Mouse (Mus musculus): ENCODE data around the gene Txlna. TPM values are rescaled to one million over a fixed set of nuclear protein-coding genes. Genes with fewer than 3 reads are reported as not detected.

The Txlna gene
- polyA plus RNA-seq, 2 experiments, result 80.3 to 108 TPM

DNA sequence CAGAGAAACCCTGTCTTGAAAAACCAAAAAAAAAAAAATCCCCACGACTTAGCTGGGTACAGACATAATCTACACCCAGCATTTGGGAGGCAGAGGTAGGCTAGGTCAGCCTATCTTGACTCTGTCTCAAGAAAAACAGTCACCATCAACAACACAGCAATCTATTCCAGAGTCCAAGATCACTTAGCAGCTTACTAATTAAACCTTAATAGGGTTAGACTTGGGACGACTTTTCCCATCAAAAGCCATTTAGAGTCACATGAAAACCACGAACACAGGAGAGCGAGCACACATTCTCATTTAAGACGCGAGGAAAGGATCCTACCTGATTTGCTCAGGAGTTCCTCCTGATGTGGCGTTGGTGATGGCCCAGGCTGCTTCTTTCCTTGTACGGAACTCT is 9.5 kb upstream of the Txlna start:
- no peak for TF ChIP-seq POLR2A (IDR thresholded peaks at IDR 0.05; ENCODE audit: borderline replicate concordance, extremely low read depth, insufficient read depth, insufficient read length)
- H3K4me2 ChIP-seq (replicated peaks; ENCODE audit: low read depth, low read length, severe bottlenecking), result no peak overlapping the region
- H3K9ac ChIP-seq (ENCODE audit: low read depth, low read length, severe bottlenecking), result no peak overlapping the region
- H3K36me3 ChIP-seq (ENCODE audit: control insufficient read depth, insufficient read depth, low read length), result peaks cover 96% of the 10 kb centered on the region
- H3K4me3 ChIP-seq (replicated peaks; ENCODE audit: low read length), result no peak overlapping the region
- H3K27me3 ChIP-seq (ENCODE audit: control insufficient read depth, insufficient read depth, low read length), result no peaks in the 10 kb centered on the region
- H3K27ac ChIP-seq (replicated peaks; ENCODE audit: low read depth, low read length), result no peak overlapping the region
- DNase-seq (ENCODE audit: low spot score), result no peak
- H3K4me1 ChIP-seq (ENCODE audit: control insufficient read depth, insufficient read depth, low read length), result no peaks in the 10 kb centered on the region
- no peak for ATAC-seq (ENCODE audit: low FRiP score, low read depth)
- no peaks in the 10 kb centered on the region for H3K9me3 ChIP-seq (ENCODE audit: control insufficient read depth, low read length)
- 95% methylated on average over 8 of the region's 8 CpGs for WGBS

DNA sequence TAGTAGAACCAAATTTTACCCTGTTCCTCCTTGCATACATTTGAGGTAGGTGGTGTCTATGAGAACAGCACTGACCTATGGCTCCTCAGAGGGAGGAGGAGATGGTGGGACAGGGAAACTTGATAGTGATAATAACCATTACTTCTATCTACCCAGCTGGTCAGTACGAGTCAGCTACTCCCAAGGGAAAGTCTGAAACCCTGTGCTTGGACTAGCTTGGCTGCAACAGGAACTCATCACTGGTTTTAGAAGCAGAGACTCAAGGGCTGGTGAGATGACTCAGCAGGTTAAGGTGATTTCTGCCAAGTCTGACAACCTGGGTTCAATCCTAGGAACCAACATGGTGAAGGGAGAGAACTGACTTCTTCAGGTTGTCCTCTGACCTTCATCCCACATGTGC is 7.8 kb upstream of the Txlna start:
- Histone ChIP-seq H3K36me3 (ENCODE audit: control insufficient read depth, insufficient read depth, low read length) (peaks cover 88% of the 10 kb centered on the region), H3K27me3 (ENCODE audit: control insufficient read depth, insufficient read depth, low read length) (no peaks in the 10 kb centered on the region), H3K4me3 (replicated peaks; ENCODE audit: low read length) (no peak overlapping the region), H3K9ac (ENCODE audit: low read depth, low read length, severe bottlenecking) (no peak overlapping the region), H3K4me1 (ENCODE audit: control insufficient read depth, insufficient read depth, low read length) (no peaks in the 10 kb centered on the region), H3K9me3 (ENCODE audit: control insufficient read depth, low read length) (no peaks in the 10 kb centered on the region), H3K27ac (replicated peaks; ENCODE audit: low read depth, low read length) (no peak overlapping the region), H3K4me2 (replicated peaks; ENCODE audit: low read depth, low read length, severe bottlenecking) (no peak overlapping the region)
- DNase-seq (ENCODE audit: low spot score) (no peak), ATAC-seq (ENCODE audit: low FRiP score, low read depth) (no peak)
- TF ChIP-seq POLR2A (IDR thresholded peaks at IDR 0.05; ENCODE audit: borderline replicate concordance, extremely low read depth, insufficient read depth, insufficient read length), result no peak
- WGBS, result 79% methylated on average over 1 of the region's 1 CpGs

DNA sequence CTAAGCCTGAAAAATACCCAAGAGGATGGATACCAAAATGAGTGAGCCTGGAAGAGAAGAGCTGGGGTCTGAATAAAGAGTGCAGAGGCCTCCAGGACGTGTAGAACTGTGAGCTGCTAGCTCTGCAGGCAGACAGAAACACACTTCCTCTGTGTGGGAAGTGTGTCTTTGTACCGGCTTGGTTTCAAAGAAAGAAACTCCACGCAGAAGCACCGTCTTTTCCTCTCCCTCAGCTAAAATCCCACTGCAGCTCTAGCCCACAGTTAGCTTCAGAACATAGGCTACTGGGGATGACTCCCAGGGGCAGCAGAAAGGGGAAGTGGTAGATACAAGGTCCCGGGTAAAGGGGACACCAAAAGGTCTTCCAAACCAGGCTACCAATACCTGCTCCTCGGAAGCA is 4.3 kb upstream of the Txlna start:
- Histone ChIP-seq H3K27ac (replicated peaks; ENCODE audit: low read depth, low read length) (no peak overlapping the region), H3K36me3 (ENCODE audit: control insufficient read depth, insufficient read depth, low read length) (peaks cover 57% of the 10 kb centered on the region), H3K4me2 (replicated peaks; ENCODE audit: low read depth, low read length, severe bottlenecking) (no peak overlapping the region), H3K9ac (ENCODE audit: low read depth, low read length, severe bottlenecking) (no peak overlapping the region), H3K4me1 (ENCODE audit: control insufficient read depth, insufficient read depth, low read length) (peaks cover 6% of the 10 kb centered on the region), H3K27me3 (ENCODE audit: control insufficient read depth, insufficient read depth, low read length) (no peaks in the 10 kb centered on the region), H3K9me3 (ENCODE audit: control insufficient read depth, low read length) (no peaks in the 10 kb centered on the region), H3K4me3 (replicated peaks; ENCODE audit: low read length) (no peak overlapping the region)
- no peak for DNase-seq (ENCODE audit: low spot score)
- WGBS, result 93% methylated on average over 6 of the region's 6 CpGs
- no peak for ATAC-seq (ENCODE audit: low FRiP score, low read depth)
- TF ChIP-seq POLR2A (IDR thresholded peaks at IDR 0.05; ENCODE audit: borderline replicate concordance, extremely low read depth, insufficient read depth, insufficient read length), result no peak

DNA sequence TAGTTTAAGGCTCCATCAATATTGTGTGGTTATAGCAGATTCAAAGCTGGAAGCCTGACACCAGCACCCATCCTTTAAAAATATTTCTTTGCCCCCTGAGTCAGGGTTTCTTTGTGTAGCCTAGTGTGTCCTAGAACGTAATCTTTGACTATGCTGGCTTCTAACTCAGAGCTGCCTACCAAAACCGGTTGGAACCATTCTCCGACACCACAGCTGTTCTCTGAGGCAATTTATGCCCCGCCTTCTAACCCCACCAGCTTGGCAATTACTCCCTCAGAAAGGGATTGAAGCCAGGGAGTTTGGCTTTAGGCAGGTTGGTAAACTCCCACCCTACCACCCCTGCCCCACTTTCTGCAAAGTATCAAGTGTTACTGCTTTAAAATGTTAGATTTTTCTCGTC is 891 bp upstream of the Txlna start:
- DNase-seq (ENCODE audit: low spot score), result peak; percentile 35
- peak overlapping the region; percentile 29 for H3K4me2 ChIP-seq (replicated peaks; ENCODE audit: low read depth, low read length, severe bottlenecking)
- H3K36me3 ChIP-seq (ENCODE audit: control insufficient read depth, insufficient read depth, low read length), result peaks cover 47% of the 10 kb centered on the region

DNA sequence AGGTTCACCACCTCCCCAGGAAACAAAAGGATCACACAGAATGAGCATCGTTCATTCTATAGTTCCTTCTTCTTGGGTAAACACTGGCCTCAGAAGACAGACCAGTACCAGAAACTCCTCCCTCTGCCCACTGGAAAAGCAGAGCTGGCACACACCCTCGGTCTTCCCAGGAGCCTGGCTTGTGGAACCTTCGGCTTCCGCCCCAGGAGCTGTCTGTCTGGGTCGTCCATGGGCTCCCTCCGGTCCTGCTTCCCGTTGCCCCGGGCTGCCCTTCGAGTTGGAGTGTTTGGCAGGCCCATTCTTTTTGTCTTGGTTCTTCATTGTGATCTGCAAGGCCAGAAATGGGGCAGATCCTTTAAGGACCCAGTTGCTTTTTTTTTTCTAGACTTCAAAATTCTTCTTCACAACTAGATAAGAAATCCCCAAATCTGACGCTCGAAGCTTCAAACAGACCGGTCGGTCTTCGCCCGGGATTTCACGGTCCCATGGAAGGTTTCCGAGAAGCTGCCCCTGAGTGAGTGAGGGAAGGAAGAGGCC is 696 bp downstream of the Txlna start:
- DNase-seq (ENCODE audit: low spot score), result no peak
- Histone ChIP-seq H3K4me3 (replicated peaks; ENCODE audit: low read length) (peak overlapping the region; percentile 55), H3K36me3 (ENCODE audit: control insufficient read depth, insufficient read depth, low read length) (peaks cover 48% of the 10 kb centered on the region), H3K4me2 (replicated peaks; ENCODE audit: low read depth, low read length, severe bottlenecking) (peak overlapping the region; percentile 73), H3K4me1 (ENCODE audit: control insufficient read depth, insufficient read depth, low read length) (peaks cover 20% of the 10 kb centered on the region), H3K27me3 (ENCODE audit: control insufficient read depth, insufficient read depth, low read length) (no peaks in the 10 kb centered on the region), H3K9ac (ENCODE audit: low read depth, low read length, severe bottlenecking) (peak overlapping the region; percentile 70), H3K27ac (replicated peaks; ENCODE audit: low read depth, low read length) (peak overlapping the region; percentile 88), H3K9me3 (ENCODE audit: control insufficient read depth, low read length) (no peaks in the 10 kb centered on the region)
- 0 out of 2 replicates have a peak, but pooled peaks have one; percentile 40 for TF ChIP-seq POLR2A (IDR thresholded peaks at IDR 0.05; ENCODE audit: borderline replicate concordance, extremely low read depth, insufficient read depth, insufficient read length)
- ATAC-seq (ENCODE audit: low FRiP score, low read depth), result no peak
- 5% methylated on average over 17 of the region's 17 CpGs for WGBS

More for the DNA sequence above, 891 bp upstream of the Txlna start:
- no peaks in the 10 kb centered on the region for H3K27me3 ChIP-seq (ENCODE audit: control insufficient read depth, insufficient read depth, low read length)
- H3K9ac ChIP-seq (ENCODE audit: low read depth, low read length, severe bottlenecking), result 0 out of 2 replicates have a peak overlapping the region, but pooled peaks have one; percentile 1
- H3K4me3 ChIP-seq (replicated peaks; ENCODE audit: low read length), result peak overlapping the region; percentile 55
- TF ChIP-seq POLR2A (IDR thresholded peaks at IDR 0.05; ENCODE audit: borderline replicate concordance, extremely low read depth, insufficient read depth, insufficient read length), result no peak
- 30% methylated on average over 5 of the region's 5 CpGs for WGBS
- ATAC-seq (ENCODE audit: low FRiP score, low read depth), result no peak
- no peaks in the 10 kb centered on the region for H3K9me3 ChIP-seq (ENCODE audit: control insufficient read depth, low read length)
- peaks cover 20% of the 10 kb centered on the region for H3K4me1 ChIP-seq (ENCODE audit: control insufficient read depth, insufficient read depth, low read length)
- H3K27ac ChIP-seq (replicated peaks; ENCODE audit: low read depth, low read length), result 0 out of 2 replicates have a peak overlapping the region, but pooled peaks have one; percentile 43
